Comparison of ENCODE assay signal across 14 mouse cellular contexts in genomic region chr15:81044446-81044845, GRCm38 (mm10).
DNase-seq lines count a peak whose midpoint lies in the region; ATAC-seq and TF ChIP-seq lines count a peak whose summit lies in the region.
"Had no signal": no experiment of that assay in that cellular context is flagged by ENCODE, and none has a peak within 500 bp of the region (broad histone marks: within the 10 kb centered on the region; RNA-seq: fewer than 3 reads in every experiment).

No protein-coding gene starts in this region.

- no peaks in the 10 kb centered on the region for H3K4me1 ChIP-seq in lung, adult 2 months (ENCODE audit: control insufficient read depth, insufficient read depth, low read length)
- peaks cover 78% of the 10 kb centered on the region for H3K4me1 ChIP-seq in liver, embryonic 12.5 days
- no peaks in the 10 kb centered on the region for H3K4me1 ChIP-seq in forebrain, embryonic 11.5 days (replicated peaks; ENCODE audit: control insufficient read depth, insufficient read depth, low read length)

- no peak for DNase-seq in lung, adult 2 months
- no peak for DNase-seq in lung, postnatal 10 days
- DNase-seq in naive thymus-derived CD4-positive, alpha-beta T cell, adult 2 months (ENCODE audit: low read depth): peak; percentile 89
- peak; percentile 74 to 80 for DNase-seq in thymus, postnatal 36 days
- no peak for DNase-seq in cerebellum, postnatal 4 days (ENCODE audit: low spot score in 2 of 2)
- DNase-seq in urinary bladder, postnatal 14 days (ENCODE audit: low spot score): no peak
- DNase-seq in forebrain, embryonic 11.5 days (ENCODE audit: low spot score): no peak
- DNase-seq: adrenal gland, postnatal 25 days; cerebellum, postnatal 36 days; kidney, adult 11 months had no signal

- no peaks in the 10 kb centered on the region for H3K9me3 ChIP-seq in liver, embryonic 12.5 days (replicated peaks)
- H3K9me3 ChIP-seq in forebrain, embryonic 11.5 days (ENCODE audit: control insufficient read depth, low read length): no peaks in the 10 kb centered on the region
- H3K9me3 ChIP-seq: forebrain, embryonic 10.5 days; G1E; midbrain, embryonic 13.5 days had no signal

- 85% methylated on average over 9 of the region's 9 CpGs for WGBS in lung, adult 2 months
- WGBS in liver, embryonic 12.5 days (ENCODE audit: insufficient replicate concordance): 48% methylated on average over 9 of the region's 9 CpGs
- 92% methylated on average over 9 of the region's 9 CpGs for WGBS in forebrain, embryonic 11.5 days

- H3K4me3 ChIP-seq in lung, adult 2 months (replicated peaks; ENCODE audit: extremely low read depth, low read depth, low read length): peak overlapping the region; percentile 22
- peak overlapping the region; percentile 38 for H3K4me3 ChIP-seq in liver, embryonic 12.5 days
- H3K4me3 ChIP-seq in forebrain, embryonic 11.5 days (ENCODE audit: low read depth, low read length): no peak overlapping the region
- H3K4me3 ChIP-seq: forebrain, embryonic 10.5 days; midbrain, embryonic 13.5 days had no signal

- no peak for TF ChIP-seq CTCF in lung, adult 2 months (IDR thresholded peaks at IDR 0.05; ENCODE audit: insufficient read depth, low read length)

- no peak for ATAC-seq in liver, embryonic 12.5 days
- no peak for ATAC-seq in forebrain, embryonic 11.5 days (replicated peaks; ENCODE audit: low FRiP score)
- ATAC-seq: midbrain, embryonic 13.5 days had no signal

- 0 out of 2 replicates have a peak, but pooled peaks have one; percentile 26 for TF ChIP-seq POLR2A in lung, adult 2 months (IDR thresholded peaks at IDR 0.05; ENCODE audit: borderline replicate concordance, extremely low read depth, low read depth, low read length)

- peaks cover 22% of the 10 kb centered on the region for H3K27me3 ChIP-seq in liver, embryonic 12.5 days (replicated peaks)
- no peaks in the 10 kb centered on the region for H3K27me3 ChIP-seq in forebrain, embryonic 11.5 days (ENCODE audit: control insufficient read depth, insufficient read depth, low read length)
- H3K27me3 ChIP-seq: midbrain, embryonic 13.5 days had no signal

- H3K36me3 ChIP-seq in liver, embryonic 12.5 days: peaks cover 3% of the 10 kb centered on the region; the same call in 1 of the 2 replicates
- H3K36me3 ChIP-seq in forebrain, embryonic 11.5 days (ENCODE audit: control insufficient read depth, insufficient read depth, low read length): no peaks in the 10 kb centered on the region

- H3K4me2 ChIP-seq in liver, embryonic 12.5 days: peak overlapping the region; percentile 44
- H3K4me2 ChIP-seq in forebrain, embryonic 11.5 days (ENCODE audit: low read depth, low read length, severe bottlenecking): no peak overlapping the region
- H3K4me2 ChIP-seq: midbrain, embryonic 13.5 days had no signal

- peak overlapping the region; percentile 64; the same call in 1 of the 2 replicates for H3K27ac ChIP-seq in liver, embryonic 12.5 days
- H3K27ac ChIP-seq in forebrain, embryonic 11.5 days (ENCODE audit: low read depth, low read length): no peak overlapping the region
- H3K27ac ChIP-seq: forebrain, embryonic 10.5 days; midbrain, embryonic 13.5 days had no signal

- peak overlapping the region; percentile 31; the same call in 1 of the 2 replicates for H3K9ac ChIP-seq in liver, embryonic 12.5 days
- H3K9ac ChIP-seq in forebrain, embryonic 11.5 days (ENCODE audit: low read length): no peak overlapping the region
- H3K9ac ChIP-seq: midbrain, embryonic 13.5 days had no signal

Comparison
In these comparisons a context has a peak if more than half of its experiments do, and no peak if none do; other contexts are left out.
1. DNase-seq: peak in naive thymus-derived CD4-positive, alpha-beta T cell, adult 2 months (single experiment) and thymus, postnatal 36 days (2 of 2); none in lung, adult 2 months (single experiment), lung, postnatal 10 days (single experiment), cerebellum, postnatal 4 days (0 of 2), urinary bladder, postnatal 14 days (single experiment) and forebrain, embryonic 11.5 days (single experiment).